Mouse (Mus musculus) cerebellum, postnatal 36 days (tissue): ENCODE measurements around the gene Fbrs.
"Not testable (repeated sequence)": the region's sequence is repeated elsewhere in the genome, so short reads cannot be mapped to it uniquely, and the experiment has no call there.

Experiments
- DNase-seq, 2 experiments: peaks; one replicate each; pipeline ENCODE4 v3.0.0; 2021 to 2022; ENCODE audit warnings: mixed read lengths in 2 of 2

Gene Fbrs

DNA sequence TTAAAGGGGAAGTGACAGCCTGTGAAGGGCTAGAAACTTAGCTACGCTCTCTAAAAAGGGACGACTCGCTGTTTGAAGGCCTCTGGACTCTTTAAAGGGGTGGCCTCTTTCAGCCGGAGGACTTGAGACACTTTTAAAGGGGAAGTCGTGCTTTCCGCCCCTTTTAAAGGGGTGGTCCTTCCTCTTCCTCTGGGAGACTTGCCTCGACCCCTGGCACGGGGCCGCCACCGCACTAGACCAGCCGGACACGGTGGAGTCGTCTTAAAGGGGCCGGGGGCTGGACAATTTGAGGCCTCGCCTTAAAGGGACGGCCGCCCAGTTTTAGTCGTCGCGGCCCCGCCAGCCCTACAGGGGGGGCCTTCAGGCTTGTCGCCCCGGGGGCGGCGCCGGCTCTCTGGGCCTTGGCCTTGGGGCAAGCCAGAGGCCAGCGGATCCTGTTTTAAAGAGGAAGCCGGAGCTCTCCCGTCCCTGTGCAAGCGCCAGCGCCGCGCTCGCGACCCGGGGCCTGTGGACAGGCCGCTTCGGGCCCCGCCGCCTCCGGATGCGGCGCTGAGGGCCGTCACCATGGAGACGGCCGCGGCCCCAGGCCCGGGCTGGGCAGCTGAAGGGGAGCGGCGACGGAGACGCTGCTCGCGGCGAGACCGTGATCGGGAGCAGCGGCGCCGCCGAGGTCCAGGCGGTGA, at the start of gene Fbrs:
Gene Fbrs (plus strand): TSS at position 565 of the 683 bp plus-strand sequence.
- peak; percentile 93 to 96 for DNase-seq

DNA sequence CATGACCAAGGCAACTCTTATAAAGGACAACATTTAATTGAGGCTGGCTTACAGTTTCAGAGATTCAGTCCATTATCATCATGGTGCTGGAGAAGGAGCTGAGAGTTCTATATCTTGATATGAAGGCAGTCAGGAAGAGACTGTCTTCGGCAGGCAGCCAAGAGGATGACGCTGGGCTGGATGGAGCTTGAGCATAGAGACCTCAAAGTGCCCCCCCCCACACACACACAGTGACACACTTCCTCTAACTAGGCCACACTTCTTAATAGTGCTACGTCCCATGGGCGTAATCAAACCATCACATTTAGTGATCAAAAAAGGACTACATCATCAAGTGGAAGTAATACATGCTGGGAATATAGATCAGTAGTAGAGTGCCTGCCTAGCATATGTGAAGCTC, 43.8 kb upstream of the Fbrs start:
- DNase-seq, result no peak

DNA sequence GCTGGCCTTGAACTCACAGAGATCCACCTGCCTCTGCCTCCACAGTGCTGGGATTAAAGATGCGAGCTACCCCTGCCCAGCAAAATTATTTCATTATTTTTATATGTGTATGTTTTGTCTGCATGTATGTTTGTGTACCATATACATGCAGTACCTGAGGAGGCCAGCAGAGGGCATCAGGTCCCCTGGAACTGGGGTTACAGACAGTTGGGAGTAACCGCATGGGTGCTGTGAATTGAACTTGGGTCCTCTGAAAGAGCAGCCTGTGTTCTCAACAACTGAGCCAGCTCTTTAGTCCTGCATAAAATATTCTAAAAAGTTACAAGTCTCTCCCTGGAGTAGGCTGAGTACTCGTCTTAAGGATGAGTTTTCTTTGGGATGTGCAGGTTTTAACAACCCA, 41.3 kb upstream of the Fbrs start:
- DNase-seq, result no peak

DNA sequence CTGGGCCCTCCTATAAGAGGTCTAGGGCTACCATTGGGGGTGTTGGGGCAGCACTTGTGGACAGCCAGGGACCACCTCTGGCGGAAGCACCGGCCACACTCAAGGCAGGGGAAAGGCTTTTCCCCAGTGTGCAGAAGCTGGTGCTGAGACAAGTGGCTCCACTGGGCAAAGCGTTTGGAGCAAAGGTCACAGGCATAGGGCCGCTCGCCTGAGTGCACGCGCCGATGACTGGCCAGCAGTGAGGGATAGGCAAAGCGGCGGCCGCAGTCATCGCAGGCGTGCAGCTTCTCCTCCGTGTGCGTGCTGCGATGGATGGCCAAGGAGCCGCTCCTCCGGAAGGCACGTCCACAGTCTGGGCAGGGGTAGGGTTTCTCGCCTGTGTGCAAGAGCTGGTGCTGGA, 35.0 kb upstream of the Fbrs start:
- DNase-seq, result no peak

DNA sequence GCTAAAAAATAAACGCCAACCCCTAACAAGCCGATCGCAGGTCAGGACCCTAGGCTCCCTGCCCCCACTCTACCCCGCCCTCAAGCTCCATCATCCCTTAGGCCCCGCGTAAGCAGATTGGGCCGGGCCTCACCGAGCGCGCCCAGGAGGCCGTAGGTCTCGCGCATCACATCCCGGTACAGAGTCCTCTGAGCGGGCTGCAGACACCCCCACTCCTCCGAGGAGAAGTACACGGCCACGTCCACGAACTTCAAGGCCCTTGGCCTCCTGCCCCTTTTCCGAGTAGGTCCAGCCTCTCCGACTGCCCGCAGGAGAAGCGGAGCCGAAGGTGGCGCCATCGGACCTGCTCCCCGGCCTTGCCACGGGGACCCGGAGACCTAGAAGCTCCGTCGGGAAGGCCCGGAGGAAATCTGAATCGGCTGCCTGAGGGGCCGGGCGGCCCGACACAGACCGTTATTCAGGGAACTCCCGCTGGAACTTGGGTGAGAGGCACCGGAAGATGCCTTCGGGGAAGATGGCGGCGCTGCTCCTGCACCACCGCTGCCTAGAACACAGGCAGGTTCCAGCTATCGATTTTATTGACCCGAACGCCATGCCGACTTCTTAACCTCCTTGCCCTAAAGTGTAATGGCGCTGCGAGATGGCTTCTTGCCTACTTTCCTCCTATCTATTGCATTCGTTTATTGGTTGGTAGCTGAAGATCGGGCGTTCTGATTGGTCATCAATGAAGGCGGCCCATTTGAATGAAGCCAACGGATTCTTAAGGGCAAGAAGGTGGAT, 30.3 kb upstream of the Fbrs start, which contains the start of gene Zfp689:
Gene Zfp689 (minus strand): TSS at position 638 of the 780 bp plus-strand sequence.
- peak; percentile 90 to 98 for DNase-seq

DNA sequence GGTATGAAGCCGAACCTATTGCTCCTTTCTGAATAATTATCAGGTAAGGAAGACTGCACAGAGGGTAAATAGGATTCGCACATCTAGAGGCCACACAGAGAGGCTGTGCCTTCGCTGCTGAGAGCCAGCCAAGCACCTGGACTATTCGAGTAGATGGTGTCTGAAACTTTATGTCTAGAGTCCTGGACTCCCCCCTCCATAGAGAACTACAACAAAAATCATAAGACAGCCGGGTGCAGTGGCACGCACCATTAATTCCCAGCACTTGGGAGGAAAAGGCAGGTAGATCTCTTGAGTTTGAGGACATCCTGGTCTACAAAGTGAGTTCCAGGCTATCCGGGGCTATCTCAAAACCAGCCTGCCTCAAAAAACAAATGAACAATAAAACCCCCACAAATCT, 29.0 kb upstream of the Fbrs start:
- no peak for DNase-seq

DNA sequence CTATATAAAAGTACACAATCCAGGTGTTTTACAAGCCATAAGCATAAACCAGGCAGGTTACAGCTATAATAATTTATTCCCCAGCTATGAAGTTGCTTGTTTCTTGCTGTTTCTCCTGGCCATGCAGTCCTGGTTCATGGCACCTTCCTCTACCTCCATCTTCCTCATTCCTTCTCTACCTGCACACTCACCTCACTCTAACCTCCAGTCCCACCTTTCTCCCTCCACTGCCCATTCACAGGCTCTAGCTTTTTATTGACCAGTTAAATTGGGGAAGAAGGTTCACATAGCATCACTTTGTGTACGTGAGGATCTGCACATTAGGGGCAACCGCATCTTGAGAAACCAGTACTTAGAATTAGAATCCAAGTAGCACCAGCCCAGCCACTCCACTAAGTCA, 25.9 kb upstream of the Fbrs start:
- no peak for DNase-seq

DNA sequence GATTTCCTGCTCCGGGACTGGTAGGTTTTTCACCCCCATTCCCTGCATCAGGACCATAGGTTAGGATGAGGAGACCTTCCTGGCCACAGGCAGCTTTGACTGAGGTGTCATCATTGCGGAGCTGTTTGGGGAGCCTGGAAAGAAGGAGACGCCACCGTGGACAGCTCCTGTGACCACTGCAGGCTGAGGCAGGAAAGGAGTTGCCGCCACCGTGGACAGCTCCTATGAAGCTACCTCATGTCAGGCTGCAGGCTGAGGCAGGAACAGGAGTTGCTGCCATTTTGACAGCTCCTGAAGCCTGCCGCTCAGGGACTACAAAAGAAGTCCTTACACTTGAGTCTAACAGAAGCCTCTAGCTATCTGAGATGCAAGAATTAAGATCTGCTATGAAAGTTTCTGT, 24.1 kb upstream of the Fbrs start:
- DNase-seq, result no peak

DNA sequence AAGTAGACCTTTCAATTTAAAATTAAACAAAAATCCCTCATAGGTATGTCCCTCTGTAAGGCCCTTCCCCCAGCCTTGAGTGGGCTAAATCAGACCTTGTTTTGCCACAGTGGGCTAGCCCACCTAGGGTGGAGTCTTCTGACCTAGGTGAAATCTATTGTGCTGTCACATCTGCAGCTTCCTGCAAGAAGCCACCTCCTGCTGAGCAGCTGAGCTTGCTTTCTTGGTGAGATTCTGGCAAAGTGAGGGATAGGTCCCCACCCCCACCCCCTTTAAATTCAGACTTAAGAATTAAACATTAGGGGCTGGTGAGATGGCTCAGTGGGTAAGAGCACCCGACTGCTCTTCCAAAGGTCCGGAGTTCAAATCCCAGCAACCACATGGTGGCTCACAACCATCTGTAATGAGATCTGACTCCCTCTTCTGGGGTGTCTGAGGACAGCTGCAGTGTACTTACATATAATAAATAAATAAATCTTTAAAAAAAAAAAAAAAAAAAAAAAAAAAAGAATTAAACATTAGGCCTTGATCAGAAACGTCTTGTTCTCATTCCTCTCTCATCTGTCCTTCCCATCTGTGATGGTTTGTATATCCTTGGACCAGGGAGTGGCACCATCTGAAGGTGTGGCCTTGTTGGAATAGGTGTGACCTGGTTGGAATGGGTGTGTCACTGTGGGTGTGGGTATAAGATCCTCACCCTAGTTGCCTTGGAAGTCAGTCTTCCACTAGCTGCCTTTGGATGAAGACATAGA, 20.5 kb upstream of the Fbrs start:
- not testable (repeated sequence) for DNase-seq

DNA sequence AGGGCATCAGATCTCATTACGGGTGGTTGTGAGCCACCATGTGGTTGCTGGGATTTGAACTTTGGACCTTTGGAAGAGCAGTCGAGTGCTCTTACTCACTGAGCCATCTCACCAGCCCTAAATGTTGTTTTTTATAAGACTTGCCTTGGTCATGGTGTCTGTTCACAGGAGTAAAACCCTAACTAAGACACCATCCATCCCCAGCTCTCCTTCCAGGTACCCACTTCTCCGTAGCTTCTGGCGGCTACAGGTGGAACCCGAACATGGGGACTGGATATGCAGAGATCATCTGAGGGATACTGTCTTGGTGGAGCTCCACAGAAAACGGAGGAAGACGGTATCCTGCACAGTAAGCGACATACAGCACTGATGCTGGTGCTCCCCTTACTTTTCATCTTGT, 19.7 kb upstream of the Fbrs start, which contains the start of gene Prr14:
Gene Prr14 (plus strand): TSS at position 301 of the 400 bp plus-strand sequence.
- not testable (repeated sequence) for DNase-seq

DNA sequence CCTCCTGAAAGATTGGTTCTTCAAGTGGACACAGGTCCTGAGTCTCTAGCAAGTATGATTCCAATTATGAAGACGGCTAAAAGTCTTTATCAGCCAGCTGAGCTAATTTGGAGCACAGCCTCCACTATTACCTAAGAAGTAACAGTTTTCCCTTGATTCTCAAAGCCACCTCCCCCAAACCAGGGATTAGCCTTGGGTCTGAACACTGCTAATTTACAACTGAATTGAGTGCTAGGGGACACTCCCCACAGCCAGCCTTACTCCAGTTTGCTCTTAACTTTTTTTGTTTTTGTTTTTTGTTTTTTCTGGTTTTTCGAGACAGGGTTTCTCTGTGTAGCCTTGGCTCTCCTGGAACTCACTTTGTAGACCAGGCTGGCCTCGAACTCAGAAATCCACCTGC, 13.8 kb upstream of the Fbrs start:
- no peak for DNase-seq

DNA sequence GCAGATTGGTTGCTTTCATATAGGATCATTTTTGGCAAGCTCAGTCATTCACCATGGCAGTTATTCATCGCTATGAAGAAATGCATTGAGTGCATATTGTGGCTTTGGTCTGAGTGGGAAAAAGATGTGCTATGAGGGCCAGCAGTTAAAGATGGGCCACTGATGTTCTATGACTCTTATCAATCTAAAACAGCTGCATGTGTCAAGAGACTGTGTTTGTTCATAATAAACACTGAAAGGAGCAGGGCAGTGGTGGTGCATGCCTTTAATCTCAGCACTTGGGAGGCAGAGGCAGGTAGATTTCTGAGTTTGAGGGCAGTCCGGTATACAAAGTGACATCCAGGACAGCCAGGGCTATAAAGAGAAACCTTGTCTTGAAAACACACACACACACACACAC, 13.3 kb upstream of the Fbrs start:
- not testable (repeated sequence) for DNase-seq

DNA sequence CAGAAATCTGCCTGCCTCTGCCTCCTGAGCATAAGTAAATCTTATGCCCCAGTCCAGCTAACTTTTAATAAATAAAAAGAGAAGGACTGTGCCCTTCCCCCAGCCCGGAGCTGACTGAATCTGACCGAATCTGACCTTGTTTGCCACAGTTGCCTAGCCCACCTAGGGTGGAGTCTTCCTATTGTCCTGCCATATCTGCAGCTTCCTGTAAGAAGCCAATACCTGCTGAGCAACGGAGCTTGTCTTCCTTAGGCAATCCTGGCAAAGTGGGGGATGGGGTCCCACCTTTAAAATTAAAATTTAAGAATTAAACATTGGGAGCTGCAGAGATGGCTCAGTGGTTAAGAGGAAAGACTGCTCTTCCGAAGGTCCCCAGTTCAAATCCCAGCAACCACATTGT, 12.4 kb upstream of the Fbrs start:
- no peak for DNase-seq

DNA sequence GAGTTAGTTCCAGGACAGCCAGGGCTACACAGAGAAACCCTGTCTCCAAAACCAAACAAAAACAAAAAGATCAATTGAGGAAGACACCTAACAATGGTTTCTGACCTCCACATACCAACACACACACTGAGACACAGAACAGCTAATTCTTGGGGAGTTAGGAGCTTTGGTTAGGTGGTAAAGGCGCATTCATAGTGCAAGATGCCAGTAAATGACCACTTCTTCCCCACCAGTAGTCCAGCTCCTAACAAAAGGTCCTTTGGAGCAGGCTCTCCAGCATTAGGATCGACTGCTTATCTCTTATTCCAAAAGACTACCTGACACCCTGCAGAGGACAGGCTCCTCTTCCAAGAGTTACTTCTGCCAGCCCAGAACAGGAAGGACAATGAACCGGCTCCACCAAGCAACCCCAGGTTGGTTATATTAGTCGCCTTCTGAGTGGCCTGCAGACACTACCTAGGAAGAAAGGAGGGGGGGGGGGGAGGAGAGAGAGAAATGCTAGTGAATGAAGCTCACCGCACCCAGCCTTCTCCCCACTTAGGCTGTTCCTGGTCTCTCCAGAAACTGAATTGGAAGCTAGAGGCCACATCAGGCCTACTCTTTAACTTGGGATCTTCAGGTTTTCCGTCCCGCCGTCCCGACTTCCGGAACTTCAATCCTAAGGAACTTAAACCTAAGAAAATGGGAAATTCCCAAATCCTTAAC, 8.8 kb upstream of the Fbrs start:
- peak in 1 of 2 experiments; percentile 45 for DNase-seq

DNA sequence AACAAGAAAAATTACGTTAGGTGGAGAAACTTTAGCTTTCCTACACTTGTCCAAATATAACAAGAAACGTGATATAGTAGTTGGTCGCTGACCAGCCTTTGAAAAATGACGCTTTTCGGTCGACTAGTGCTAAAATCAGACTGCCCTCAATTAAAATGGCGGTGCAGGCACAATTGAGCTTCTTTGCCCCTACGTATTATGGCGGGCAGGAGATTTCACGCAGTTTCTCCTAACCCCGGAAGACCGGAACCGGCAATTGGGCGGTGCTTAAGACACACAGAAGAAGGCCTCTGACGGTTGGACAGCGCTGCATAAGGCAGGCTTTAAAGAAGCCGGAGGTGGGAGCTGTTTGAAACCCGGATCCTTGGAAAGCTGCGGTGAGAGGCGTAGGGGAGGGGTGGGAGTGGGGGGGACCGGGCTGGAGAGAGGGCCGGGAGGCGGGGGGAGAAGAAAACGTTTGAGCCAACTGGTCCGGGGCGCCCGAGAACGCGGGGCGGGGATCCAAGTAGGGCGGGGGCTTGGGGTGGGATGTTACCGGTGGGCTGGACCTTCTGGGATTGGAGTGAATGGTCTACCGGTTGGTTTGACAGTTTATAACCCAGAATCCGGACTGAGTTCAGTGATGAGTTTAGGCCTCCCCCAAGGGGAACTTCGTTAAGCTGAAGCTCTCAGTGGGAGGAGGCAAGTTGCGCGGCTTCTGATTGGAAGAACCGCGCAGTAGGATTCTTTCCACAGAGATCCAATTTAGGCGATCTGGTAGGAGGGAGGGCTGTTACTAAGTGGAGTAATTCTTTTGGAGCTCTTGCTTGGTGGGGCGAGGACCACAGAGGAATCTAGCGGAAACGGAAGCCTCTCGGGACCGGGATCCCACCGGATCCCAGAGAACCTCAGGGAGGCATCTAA, 8.0 kb upstream of the Fbrs start:
- peak; percentile 89 to 90 for DNase-seq

DNA sequence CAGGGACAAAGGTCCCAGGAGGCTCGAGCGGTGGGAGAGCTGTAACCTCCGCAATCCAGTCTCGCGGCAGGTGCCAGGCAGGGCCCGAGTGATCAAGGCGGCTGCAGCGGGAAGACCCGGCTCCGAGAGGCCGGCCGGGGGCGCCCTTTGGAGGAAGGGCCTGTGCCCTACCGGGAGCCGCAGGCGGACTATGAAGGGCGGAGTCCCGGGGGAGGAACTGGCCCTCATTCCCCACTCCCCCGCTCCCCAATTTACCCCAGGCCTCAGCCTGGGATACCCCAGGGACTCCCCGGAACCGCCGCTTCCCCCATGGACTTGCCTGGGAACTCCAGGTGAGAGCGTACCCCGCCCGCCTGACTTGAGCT, 7.4 kb upstream of the Fbrs start:
- DNase-seq, result peak in 1 of 2 experiments; percentile 52

DNA sequence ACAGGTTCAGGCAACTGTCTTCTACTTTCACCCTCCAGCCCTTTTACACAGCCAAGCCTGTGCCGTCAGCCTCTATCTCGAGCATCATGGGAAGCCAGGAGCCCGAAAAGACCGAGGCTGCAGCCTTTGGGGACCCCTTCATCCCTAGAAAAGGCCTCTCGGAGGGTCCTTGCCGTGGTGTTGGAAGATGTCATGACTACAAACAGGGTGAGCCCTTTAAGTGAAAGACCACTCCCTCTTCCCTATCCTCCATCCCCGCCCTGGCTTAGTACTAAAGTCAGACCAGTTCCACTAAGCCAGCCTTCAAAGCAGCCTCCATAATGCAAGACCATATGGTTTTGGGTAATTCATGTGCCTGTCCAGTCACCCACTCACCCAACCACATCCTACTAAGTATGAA, 6.9 kb upstream of the Fbrs start:
- DNase-seq, result no peak

DNA sequence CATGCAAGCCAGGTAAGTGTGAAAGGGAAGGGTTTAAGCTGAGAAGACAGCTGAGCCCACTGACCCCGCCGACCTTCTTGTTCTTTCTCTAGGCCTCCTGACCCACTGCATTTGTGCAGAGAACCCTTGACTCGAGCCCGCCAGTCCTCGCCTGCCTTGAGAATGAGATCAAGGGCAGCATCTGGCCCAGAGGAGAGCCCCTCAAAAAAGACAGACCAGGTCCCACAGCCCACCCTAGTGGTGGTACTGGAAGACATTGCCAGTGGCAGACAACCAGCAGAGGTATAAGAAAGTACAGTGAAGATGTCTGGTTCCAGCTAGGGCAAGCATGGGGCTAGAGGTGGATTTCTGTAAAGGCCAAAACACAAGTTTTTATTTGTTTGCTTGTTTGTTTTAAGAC, 5.3 kb upstream of the Fbrs start:
- no peak for DNase-seq

DNA sequence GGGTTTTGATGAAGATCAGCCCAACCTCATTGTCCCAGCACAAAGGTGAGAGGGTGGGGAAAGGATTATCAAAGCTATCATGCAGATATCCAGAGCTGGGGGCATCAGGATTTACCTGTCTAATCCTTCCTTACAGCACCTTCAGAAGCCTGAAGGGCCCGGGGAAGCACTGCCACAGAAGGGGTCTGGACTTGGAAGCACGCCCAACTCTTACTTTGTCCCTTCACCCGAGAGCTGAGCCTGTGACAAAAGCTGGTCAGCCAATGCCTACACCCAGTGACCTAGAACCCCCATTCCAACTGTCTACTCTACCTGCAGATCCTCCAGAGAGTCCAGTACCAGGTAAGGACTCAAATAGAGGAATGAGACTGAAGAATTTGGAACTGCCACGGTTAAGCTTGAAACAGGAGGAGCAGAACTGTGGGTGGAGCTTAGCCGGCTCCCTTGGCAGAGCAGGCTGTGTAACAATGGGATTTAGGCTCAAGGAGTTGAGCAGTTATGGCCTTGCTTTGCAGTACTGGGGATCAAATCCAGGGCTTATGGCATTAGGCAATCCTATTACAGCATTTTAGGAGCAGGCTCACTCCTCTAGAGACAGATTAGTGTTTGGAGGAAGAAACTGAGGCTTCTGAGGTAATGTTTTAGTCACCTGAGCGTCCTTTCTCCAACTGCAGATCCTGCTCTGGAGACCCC, 4.5 kb upstream of the Fbrs start:
- DNase-seq, result no peak

DNA sequence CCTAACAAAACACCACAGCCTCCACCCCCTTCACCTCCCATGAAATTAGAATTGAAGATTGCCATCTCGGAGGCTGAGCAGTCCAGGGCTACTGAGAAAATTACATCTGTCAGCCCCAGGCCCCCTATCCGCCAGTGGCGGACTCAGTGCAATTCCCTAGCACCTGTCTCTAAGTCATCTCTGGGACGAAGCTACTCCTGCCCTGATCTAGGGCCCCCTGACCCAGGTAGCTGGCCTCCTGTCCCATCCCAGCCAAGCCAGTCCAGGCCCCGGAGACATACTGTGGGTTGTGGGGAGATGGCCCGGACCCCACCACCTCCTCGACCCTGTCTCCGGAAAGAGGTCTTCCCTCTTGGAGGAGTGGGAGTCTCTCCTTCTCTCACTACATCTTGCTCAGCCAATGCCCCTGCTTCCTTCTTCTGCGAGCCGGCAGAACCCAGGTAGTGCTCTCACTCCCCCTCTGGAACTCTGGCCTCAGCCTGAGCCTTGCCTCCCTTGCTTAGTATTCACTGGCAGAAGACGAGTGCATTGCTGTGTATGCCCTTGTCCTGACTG, 3.7 kb upstream of the Fbrs start:
- DNase-seq, result no peak

DNA sequence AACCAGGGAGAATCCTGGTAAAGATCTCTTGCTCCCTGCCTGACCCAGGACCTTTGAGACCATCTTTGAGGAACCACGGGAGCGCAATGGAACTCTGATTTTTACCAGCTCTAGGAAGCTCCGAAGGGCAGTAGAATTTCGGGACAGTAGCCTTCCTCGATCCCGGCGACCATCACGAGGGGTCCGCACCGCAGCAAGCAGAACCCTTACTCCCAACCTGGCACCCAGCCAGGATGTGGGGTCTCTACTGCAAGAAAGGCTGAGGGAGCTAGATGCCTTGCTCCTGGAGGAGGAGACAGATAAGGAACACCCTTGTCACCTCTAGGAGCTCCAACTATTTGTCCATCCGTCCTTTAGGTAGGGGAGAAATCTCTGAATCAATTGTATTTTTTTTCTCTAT, 2.7 kb upstream of the Fbrs start:
- peak; percentile 23 to 40 for DNase-seq
